Mouse (Mus musculus) heart, embryonic 14.5 days (tissue): Measurements from ENCODE around the gene Cstad. TPM values are rescaled to one million over a fixed set of nuclear protein-coding genes. Genes with fewer than 3 reads are reported as not detected.

Experiments used
- ATAC-seq: fragments of 200-750 bp; cut with Nextera tagmentation; 2 replicates; pipeline ENCODE4 v1.8.0; 2017; ENCODE audit warnings: low read depth, moderate TSS enrichment; ENCODE audit not compliant: insufficient number of reproducible peaks, insufficient read depth, low FRiP score
- H3K27ac ChIP-seq, 2 experiments: fragments of 200-500 bp in 1 of 2; fragments of 300-500 bp in 1 of 2; sonication (generic) in 1 of 2; replicated peaks in 1 of 2; 2 replicates each; pipeline ENCODE4 v1.5.1; 2012 to 2014; ENCODE audit warnings: low read depth in 2 of 2, low read length in 2 of 2, control low read depth in 1 of 2, mild to moderate bottlenecking in 1 of 2, mixed read lengths in 1 of 2; ENCODE audit not compliant: control insufficient read depth in 1 of 2, insufficient read depth in 1 of 2
- H3K27me3 ChIP-seq: fragments of 300-500 bp; sonication (generic); 2 replicates; pipeline ENCODE4 v1.6.1; 2014; ENCODE audit warnings: mild to moderate bottlenecking, low read length, control low read depth; ENCODE audit not compliant: control insufficient read depth, insufficient read depth
- H3K36me3 ChIP-seq: fragments of 300-500 bp; sonication (generic); 2 replicates; pipeline ENCODE4 v1.6.1; 2014; ENCODE audit warnings: mild to moderate bottlenecking, control low read depth, low read length, mixed read lengths; ENCODE audit not compliant: control insufficient read depth, insufficient read depth
- H3K4me1 ChIP-seq, 2 experiments: fragments of 200-500 bp in 1 of 2; fragments of 300-500 bp in 1 of 2; sonication (generic) in 1 of 2; 2 replicates each; pipeline ENCODE4 v1.6.1; 2012 to 2014; ENCODE audit warnings: low read length in 2 of 2, control low read depth in 1 of 2, mixed read lengths in 1 of 2; ENCODE audit not compliant: control insufficient read depth in 2 of 2, insufficient read depth in 2 of 2
- H3K4me2 ChIP-seq: fragments of 300-500 bp; sonication (generic); 2 replicates; pipeline ENCODE4 v1.6.1; 2014; ENCODE audit warnings: mild to moderate bottlenecking, low read length
- H3K4me3 ChIP-seq, 2 experiments: fragments of 200-500 bp in 1 of 2; fragments of 300-500 bp in 1 of 2; sonication (generic) in 1 of 2; 2 replicates each; pipeline ENCODE4 v1.5.1; 2012 to 2014; ENCODE audit warnings: low read length in 2 of 2, mild to moderate bottlenecking in 2 of 2, control low read depth in 1 of 2, low read depth in 1 of 2, moderate library complexity in 1 of 2; ENCODE audit not compliant: control insufficient read depth in 1 of 2, insufficient read depth in 1 of 2
- H3K9ac ChIP-seq: fragments of 300-500 bp; sonication (generic); 2 replicates; pipeline ENCODE4 v1.6.1; 2014; ENCODE audit warnings: mild to moderate bottlenecking, low read length
- H3K9me3 ChIP-seq: fragments of 300-500 bp; sonication (generic); 2 replicates; pipeline ENCODE4 v1.6.1; 2016; ENCODE audit warnings: low read length, control low read depth; ENCODE audit not compliant: control insufficient read depth
- WGBS: fragments of 180-500 bp; shearing (Covaris S2); extraction: QIAGEN DNeasy Blood & Tissue Kit; methylation state at CpG from one replicate; pipeline ENCODE4 v1.1.7; 2014; 5-methylcytosine and 5-hydroxymethylcytosine counted together
- polyA plus RNA-seq: library from polyadenylated mRNA; unstranded; fragments of >200 nt; fragmentation: Nextera tagmentation; extraction: Ambion mirVana; gene quantifications from 2 replicates; pipeline ENCODE4 v1.2.1, GENCODE M21; 2014

Cstad gene
- polyA plus RNA-seq, 1 experiment from 2014 or later: 3.8 TPM

- WGBS: 74% methylated on average over 14 of the region's 14 CpGs
- Histone ChIP-seq H3K9me3 (no peaks in the 10 kb centered on the region), H3K9ac (no peak overlapping the region), H3K4me2 (no peak overlapping the region), H3K27ac (no peak overlapping the region), H3K36me3 (no peaks in the 10 kb centered on the region), H3K4me1 (peaks cover 3 to 4% of the 10 kb centered on the region in 2 experiments; a peak in 2 of 4 replicates), H3K27me3 (no peaks in the 10 kb centered on the region), H3K4me3 (no peak overlapping the region)
- ATAC-seq: no peak
Measured at GRCm38 (mm10) chr2:30629038-30629761, 34.4 kb downstream of the Cstad start.

GRCm38 (mm10) chr2:30629860-30630259, 35.0 kb downstream of the Cstad start:
- H3K36me3 ChIP-seq: no peaks in the 10 kb centered on the region
- 76% methylated on average over 4 of the region's 4 CpGs for WGBS
- no peaks in the 10 kb centered on the region for H3K9me3 ChIP-seq
- H3K4me3 ChIP-seq: no peak overlapping the region
- no peak overlapping the region for H3K9ac ChIP-seq
- peaks cover 3 to 4% of the 10 kb centered on the region in 2 experiments; a peak in 2 of 4 replicates for H3K4me1 ChIP-seq
- H3K4me2 ChIP-seq: no peak overlapping the region
- H3K27ac ChIP-seq: no peak overlapping the region
- no peaks in the 10 kb centered on the region for H3K27me3 ChIP-seq
- ATAC-seq: no peak

GRCm38 (mm10) chr2:30636266-30636671, 41.4 kb downstream of the Cstad start:
- ATAC-seq: no peak
- 57% methylated on average over 5 of the region's 5 CpGs for WGBS
- no peak overlapping the region for H3K4me2 ChIP-seq
- no peak overlapping the region for H3K9ac ChIP-seq
- no peaks in the 10 kb centered on the region for H3K9me3 ChIP-seq
- H3K4me3 ChIP-seq: no peak overlapping the region
- H3K27me3 ChIP-seq: no peaks in the 10 kb centered on the region
- H3K4me1 ChIP-seq: peaks cover 11 to 17% of the 10 kb centered on the region in 2 experiments
- H3K36me3 ChIP-seq: no peaks in the 10 kb centered on the region
- peak overlapping the region in 1 of 2 experiments; percentile 59; a peak in 1 of 4 replicates for H3K27ac ChIP-seq

- Histone ChIP-seq H3K36me3 (no peaks in the 10 kb centered on the region), H3K27me3 (no peaks in the 10 kb centered on the region), H3K4me2 (no peak overlapping the region), H3K9me3 (no peaks in the 10 kb centered on the region), H3K4me1 (peaks cover 16 to 26% of the 10 kb centered on the region in 2 experiments), H3K4me3 (no peak overlapping the region), H3K9ac (no peak overlapping the region), H3K27ac (no peak overlapping the region)
- no peak for ATAC-seq
- 85% methylated on average over 6 of the region's 6 CpGs for WGBS
Measured at GRCm38 (mm10) chr2:30637991-30638390, 43.2 kb downstream of the Cstad start.

GRCm38 (mm10) chr2:30640021-30640481, 45.2 kb downstream of the Cstad start:
- peaks cover 16 to 29% of the 10 kb centered on the region in 2 experiments for H3K4me1 ChIP-seq
- peak overlapping the region; percentile 22; the same call in 1 of the 2 replicates for H3K4me2 ChIP-seq
- H3K9ac ChIP-seq: peak overlapping the region; percentile 10; the same call in 1 of the 2 replicates
- ATAC-seq: peak; percentile 51; the same call in 1 of the 2 replicates
- H3K27ac ChIP-seq: peak overlapping the region; percentile 40 to 70; a peak in 2 of 4 replicates
- no peaks in the 10 kb centered on the region for H3K27me3 ChIP-seq
- no peaks in the 10 kb centered on the region for H3K36me3 ChIP-seq
- H3K9me3 ChIP-seq: no peaks in the 10 kb centered on the region
- 17% methylated on average over 11 of the region's 11 CpGs for WGBS
- H3K4me3 ChIP-seq: no peak overlapping the region

- H3K4me3 ChIP-seq: no peak overlapping the region
- peaks cover 21 to 43% of the 10 kb centered on the region in 2 experiments for H3K4me1 ChIP-seq
- no peak for ATAC-seq
- no peaks in the 10 kb centered on the region for H3K27me3 ChIP-seq
- H3K27ac ChIP-seq: no peak overlapping the region
- no peak overlapping the region; the same call in 1 of the 2 replicates for H3K9ac ChIP-seq
- 14% methylated on average over 5 of the region's 5 CpGs for WGBS
- no peaks in the 10 kb centered on the region for H3K36me3 ChIP-seq
- H3K9me3 ChIP-seq: no peaks in the 10 kb centered on the region
- H3K4me2 ChIP-seq: no peak overlapping the region
Measured at GRCm38 (mm10) chr2:30642810-30643209, 48.0 kb downstream of the Cstad start.

GRCm38 (mm10) chr2:30643422-30643821, 48.6 kb downstream of the Cstad start:
- no peaks in the 10 kb centered on the region for H3K9me3 ChIP-seq

More at GRCm38 (mm10) chr2:30643422-30643821, 48.6 kb downstream of the Cstad start:
- Histone ChIP-seq H3K27ac (no peak overlapping the region), H3K36me3 (no peaks in the 10 kb centered on the region), H3K9ac (no peak overlapping the region), H3K27me3 (no peaks in the 10 kb centered on the region), H3K4me2 (no peak overlapping the region), H3K4me3 (no peak overlapping the region), H3K4me1 (peaks cover 26 to 49% of the 10 kb centered on the region in 2 experiments)
- WGBS: 67% methylated on average over 7 of the region's 7 CpGs
- ATAC-seq: no peak
